Mouse (Mus musculus) mammary gland, adult 2 months (tissue): ENCODE results near the gene Polh. TPM values are rescaled to one million over a fixed set of nuclear protein-coding genes. Genes with fewer than 3 reads are reported as not detected.

Experiments used
- polyA plus RNA-seq: library from polyadenylated mRNA; depleted of rRNA; stranded (reverse); fragments of >200 nt; gene quantifications from 2 replicates; pipeline ENCODE4 v1.2.3, GENCODE M21; 2012; ENCODE audit warnings: low replicate concordance; rRNA removed

The Polh gene
- polyA plus RNA-seq: 5.6 and 7.7 TPM in 2 replicates

GRCm38 (mm10) chr17:46202421-46203071, at the start of gene Polh, which contains the start of gene Xpo5:
Gene Polh (minus strand): TSS chr17:46202645.
Gene Xpo5 (plus strand): TSS chr17:46202782.

GRCm38 (mm10) chr17:46247512-46248188, 45.2 kb upstream of the Polh start, which contains the start of the genes Polr1c and Yipf3:
Gene Polr1c (minus strand): TSS chr17:46248054.
Gene Yipf3 (plus strand): TSS chr17:46248080.

DNA sequence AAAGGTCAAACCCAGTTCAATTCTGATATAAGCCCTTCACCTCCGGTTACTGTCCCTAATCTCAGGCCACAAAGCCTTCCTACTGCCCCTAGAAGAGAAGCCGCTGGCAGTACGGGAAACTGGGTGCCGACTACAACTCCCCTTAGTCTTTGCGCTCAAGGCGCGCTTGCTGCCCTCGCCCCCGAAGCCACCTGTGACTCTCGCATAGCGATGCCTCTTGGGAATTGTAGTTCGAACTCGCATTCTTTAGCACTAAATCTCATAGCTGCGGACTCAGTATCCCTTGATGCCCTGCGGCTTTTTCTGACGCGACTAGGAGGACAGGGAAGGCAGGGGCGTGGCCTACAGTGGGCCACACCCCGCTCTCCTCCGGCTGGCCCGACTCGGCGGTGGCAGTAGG, 41.8 kb downstream of the Polh start, which contains the start of gene Gtpbp2:
TSS of gene Gtpbp2 (plus strand) at position 347 of the 400 bp plus-strand sequence.

GRCm38 (mm10) chr17:46152847-46153782, 49.3 kb downstream of the Polh start, which contains the start of gene Mad2l1bp:
Gene Mad2l1bp (minus strand): TSS chr17:46153553.

GRCm38 (mm10) chr17:46143578-46144423, 58.6 kb downstream of the Polh start, which contains the start of gene Rsph9:
Gene Rsph9 (minus strand): TSS chr17:46144216.

Other genes with a start within 250 kb of the Polh start
- gene Vegfa, start 170.3 kb downstream of the Polh start, polyA plus RNA-seq: 326 and 345 TPM in 2 replicates
- gene Mrps18a, start 91.7 kb downstream of the Polh start, polyA plus RNA-seq: 36.4 and 54.9 TPM in 2 replicates
- gene Rsph9, start 58.4 kb downstream of the Polh start, polyA plus RNA-seq: 5.0 and 6.8 TPM in 2 replicates
- gene Mad2l1bp, start 49.1 kb downstream of the Polh start, polyA plus RNA-seq: 15.7 and 17.7 TPM in 2 replicates
- 130 and 159 TPM in 2 replicates for gene Gtpbp2, start 41.6 kb downstream of the Polh start, polyA plus RNA-seq
- 17.5 and 23.7 TPM in 2 replicates for gene Xpo5, start 137 bp upstream of the Polh start, polyA plus RNA-seq
- 30.8 and 44.5 TPM in 2 replicates for gene Polr1c, start 45.4 kb upstream of the Polh start, polyA plus RNA-seq
- gene Yipf3, start 45.4 kb upstream of the Polh start, polyA plus RNA-seq: 286 and 320 TPM in 2 replicates
- 1.2 and 2.9 TPM in 2 replicates for gene Lrrc73, start 50.9 kb upstream of the Polh start, polyA plus RNA-seq
- gene Tjap1, start 80.4 kb upstream of the Polh start, polyA plus RNA-seq: 38.5 and 59.6 TPM in 2 replicates
- 1.8 and 2.0 TPM in 2 replicates for gene Dlk2, start 94.8 kb upstream of the Polh start, polyA plus RNA-seq
- 22.9 and 27.6 TPM in 2 replicates for gene Abcc10, start 125.7 kb upstream of the Polh start, polyA plus RNA-seq
- 26.3 and 34.3 TPM in 2 replicates for gene Zfp318, start 181.1 kb upstream of the Polh start, polyA plus RNA-seq
- gene Crip3, start 226.3 kb upstream of the Polh start, polyA plus RNA-seq: 5.5 and 15.0 TPM in 2 replicates
- gene Slc22a7, start 235.8 kb upstream of the Polh start, polyA plus RNA-seq: 0.41 TPM in 1 of 2 replicates, not detected in the other